Mouse (Mus musculus) activated CD4-positive, CD25-positive, alpha-beta regulatory T cell (primary cell): ENCODE results near the gene Mfap5. TPM values are rescaled to one million over a fixed set of nuclear protein-coding genes. Genes with fewer than 3 reads are reported as not detected.

Source experiments
- polyA plus RNA-seq, 2 experiments: library from polyadenylated mRNA; unstranded; fragments of 100-300 nt; shearing (Covaris generic); gene quantifications; one replicate each; pipeline ENCODE4 v1.2.1; 2017

The Mfap5 gene
- under 1 TPM in 1 of 2 experiments, not detected in 1; 0.48 TPM for polyA plus RNA-seq

GRCm38 (mm10) chr6:122505545-122505944, at the start of gene Mfap5:
Gene Mfap5, plus strand, starts transcription at chr6:122505845.

GRCm38 (mm10) chr6:122498661-122499060, 7.0 kb upstream of the Mfap5 start, which contains the start of gene Rimklb:
Gene Rimklb, minus strand, starts transcription at chr6:122498761.

DNA sequence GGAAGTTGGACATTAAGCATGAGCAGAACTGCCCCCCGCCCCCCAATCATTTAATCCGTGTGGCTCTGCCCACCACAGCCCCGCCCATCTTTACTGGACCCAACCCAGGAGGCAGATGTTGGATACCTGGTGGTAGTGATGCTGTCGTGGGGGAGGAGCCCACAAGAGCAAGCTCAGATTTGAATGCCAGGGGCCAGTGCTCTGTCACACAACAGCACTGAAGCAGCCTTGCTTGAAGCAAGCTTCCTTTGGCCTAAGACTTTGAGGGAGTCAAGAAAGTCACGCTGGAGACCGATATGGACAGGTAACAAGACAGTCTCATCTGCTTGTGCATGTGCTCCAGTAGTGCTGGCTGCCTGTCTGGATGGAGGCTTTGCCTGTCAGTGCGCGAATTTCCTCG, 48.0 kb downstream of the Mfap5 start, which contains the start of gene Aicda:
Gene Aicda, plus strand, starts transcription at position 196 of the 400 bp plus-strand sequence.

Other genes starting within 250 kb of the Mfap5 start
- 100 to 1,000 TPM in 1 of 2 experiments, 10 to 100 TPM in 1; 17.3 to 308 TPM for gene Klrg1, start 223.0 kb upstream of the Mfap5 start, polyA plus RNA-seq
- 100 to 1,000 TPM; 163 to 309 TPM for gene M6pr, start 197.1 kb upstream of the Mfap5 start, polyA plus RNA-seq
- 10 to 100 TPM; 12.2 to 12.8 TPM for gene Phc1, start 165.3 kb upstream of the Mfap5 start, polyA plus RNA-seq
- gene Rimklb, start 7.1 kb upstream of the Mfap5 start, polyA plus RNA-seq, result not detected
- gene Aicda, start 48.0 kb downstream of the Mfap5 start, polyA plus RNA-seq, result under 1 TPM in 1 of 2 experiments, not detected in 1; 0.59 TPM
- gene Apobec1, start 96.6 kb downstream of the Mfap5 start, polyA plus RNA-seq, result 10 to 100 TPM; 13.4 to 18.3 TPM
- under 1 TPM; 0.12 to 0.55 TPM for gene Gdf3, start 104.2 kb downstream of the Mfap5 start, polyA plus RNA-seq
- not detected for gene Dppa3, start 120.6 kb downstream of the Mfap5 start, polyA plus RNA-seq
- not detected for gene Nanog, start 201.6 kb downstream of the Mfap5 start, polyA plus RNA-seq